Mouse (Mus musculus) erythroblast, embryonic 14.5 days (primary cell): ENCODE measurements around the gene Kxd1.

Experiments
- GATA1 ChIP-seq: IDR thresholded peaks from 2 replicates; pipeline ENCODE4 v1.6.1; 2012; ENCODE audit warnings: low read length, inconsistent platforms, mixed read lengths
- TAL1 ChIP-seq: IDR thresholded peaks from 3 replicates; pipeline ENCODE4 v1.6.1; 2012; ENCODE audit warnings: low read length, inconsistent platforms, mixed read lengths

DNA sequence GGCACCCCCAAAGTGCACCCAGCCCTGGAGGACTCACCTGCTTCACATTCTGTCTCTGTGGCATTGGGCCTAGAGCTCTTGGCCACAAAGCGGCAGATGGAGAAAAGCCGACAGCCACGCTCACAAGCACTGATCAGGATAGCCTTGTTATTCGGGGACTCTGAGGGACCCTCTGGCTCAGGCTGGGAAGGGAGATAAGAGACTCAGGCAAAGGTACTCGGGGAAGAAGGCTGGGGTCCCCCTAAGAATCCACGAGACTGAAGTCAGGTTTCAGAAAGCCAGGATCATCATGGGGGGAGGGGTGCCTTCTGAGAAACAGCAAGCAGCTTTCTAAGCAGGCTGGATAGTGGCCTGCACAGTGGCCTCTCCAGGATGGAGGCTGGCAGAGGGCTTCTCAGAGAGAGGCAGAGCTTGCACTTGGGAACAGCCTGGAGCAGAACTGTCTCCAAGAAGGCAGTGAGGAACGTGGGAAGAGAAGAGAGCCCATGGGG, 41.5 kb downstream of the Kxd1 start:
- TF ChIP-seq GATA1 (no peak), TAL1 (no peak)
